Mouse (Mus musculus) megakaryocyte progenitor cell, adult 5-6 weeks (primary cell): ENCODE results near the gene Olfr1110. TPM values are rescaled to one million over a fixed set of nuclear protein-coding genes. Genes with fewer than 3 reads are reported as not detected.
"Not testable (repeated sequence)": the region's sequence is repeated elsewhere in the genome, so short reads cannot be mapped to it uniquely, and the experiment has no call there.

Source experiments
- ATAC-seq: replicated peaks from 2 replicates; pipeline ENCODE4 v1.8.0; 2016; ENCODE audit warnings: mild to moderate bottlenecking, moderate TSS enrichment, inconsistent platforms; ENCODE audit not compliant: poor library complexity
- total RNA-seq, 2 experiments: library from RNA; stranded (forward) in 1 of 2; stranded (reverse) in 1 of 2; fragments of 157-497, 149-512 nt in 1 of 2; fragments of 200-1000 nt in 1 of 2; gene quantifications; 2 replicates each; pipeline versions ENCODE4 v1.2.3 to v1.2.4; 2015 to 2017

The Olfr1110 gene
- total RNA-seq (2015) (not detected in 2 replicates), total RNA-seq (2017) (not detected in 2 replicates)

DNA sequence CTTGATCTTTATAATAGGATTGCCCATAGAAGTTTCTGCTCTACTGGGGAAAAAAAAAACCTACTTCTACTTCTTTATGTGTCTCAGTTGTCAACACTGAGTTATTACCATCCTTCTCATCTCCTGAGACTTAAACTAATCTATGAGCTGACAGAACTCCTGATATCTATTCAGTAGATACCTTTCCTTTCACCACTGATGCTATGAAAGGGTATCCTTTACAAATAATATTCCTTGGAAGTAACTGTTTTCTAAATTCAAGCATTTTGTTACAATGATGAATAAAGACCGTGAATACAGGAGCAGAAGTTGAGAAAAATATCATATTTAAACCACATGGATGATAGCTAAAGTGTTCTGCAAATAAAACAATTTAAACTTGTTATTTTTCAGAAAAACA, at the start of gene Olfr1110:
TSS of gene Olfr1110 (minus strand) at position 101 of the 400 bp plus-strand sequence.
- ATAC-seq: no peak

DNA sequence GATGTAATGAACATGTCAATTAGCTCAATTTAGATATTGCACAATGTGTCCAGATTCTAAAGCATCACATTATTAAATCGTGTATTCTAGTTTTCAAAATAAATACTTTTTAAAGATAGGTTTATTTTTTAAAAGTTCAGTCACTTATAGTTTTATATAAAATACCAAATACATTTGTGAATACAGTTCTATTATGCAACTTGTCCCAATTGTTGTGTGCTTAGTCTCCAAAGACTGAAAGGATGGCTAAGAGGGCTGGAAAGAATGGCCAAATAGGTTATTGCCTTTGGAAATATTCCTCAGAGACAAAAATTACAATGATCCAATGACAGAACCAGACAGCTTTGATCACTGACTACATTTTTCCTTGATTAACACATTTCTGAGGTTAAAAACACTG, 47.4 kb upstream of the Olfr1110 start, which contains the start of gene Olfr1112:
TSS of gene Olfr1112 (plus strand) at position 301 of the 400 bp plus-strand sequence.
- ATAC-seq: no peak

DNA sequence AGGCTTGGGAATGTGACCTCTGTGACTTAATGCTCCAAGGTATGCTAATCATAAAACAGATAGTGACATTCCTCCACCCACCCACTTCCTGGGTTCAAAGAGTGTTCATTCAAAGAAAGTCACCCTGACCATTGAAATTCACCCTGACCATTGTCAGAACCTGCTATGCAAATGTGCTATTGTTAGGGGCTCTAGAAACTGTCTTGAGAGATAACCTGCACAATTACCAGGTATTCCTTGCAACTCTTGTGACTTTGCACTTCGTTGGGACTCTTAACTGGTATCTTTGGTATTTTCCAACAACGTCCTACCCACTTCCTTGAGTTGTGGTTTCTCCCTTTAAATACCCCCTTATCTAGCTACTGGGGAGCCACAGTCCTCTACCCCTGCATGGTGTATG, 27.6 kb upstream of the Olfr1110 start:
- ATAC-seq: not testable (repeated sequence)

DNA sequence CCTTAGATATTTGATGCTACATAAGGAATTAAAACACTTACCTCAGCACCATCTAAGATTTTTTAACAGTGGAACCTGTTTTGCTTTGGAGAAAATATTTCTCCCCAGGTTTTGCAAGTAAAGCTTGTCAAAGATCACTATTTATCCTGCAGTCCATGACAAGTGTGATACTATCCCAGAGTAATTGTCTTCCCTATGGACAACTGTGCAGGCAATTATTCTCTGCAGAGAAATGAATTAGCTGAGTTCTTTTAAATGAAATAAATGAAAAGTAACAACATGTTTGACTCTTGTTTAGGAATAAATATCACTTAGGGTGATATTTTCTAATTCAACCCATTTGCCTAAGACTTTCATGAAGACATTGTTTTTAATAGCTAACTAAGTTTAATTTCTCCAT, 12.4 kb upstream of the Olfr1110 start, which contains the start of gene Olfr1111:
TSS of gene Olfr1111 (minus strand) at position 101 of the 400 bp plus-strand sequence.
- no peak for ATAC-seq

DNA sequence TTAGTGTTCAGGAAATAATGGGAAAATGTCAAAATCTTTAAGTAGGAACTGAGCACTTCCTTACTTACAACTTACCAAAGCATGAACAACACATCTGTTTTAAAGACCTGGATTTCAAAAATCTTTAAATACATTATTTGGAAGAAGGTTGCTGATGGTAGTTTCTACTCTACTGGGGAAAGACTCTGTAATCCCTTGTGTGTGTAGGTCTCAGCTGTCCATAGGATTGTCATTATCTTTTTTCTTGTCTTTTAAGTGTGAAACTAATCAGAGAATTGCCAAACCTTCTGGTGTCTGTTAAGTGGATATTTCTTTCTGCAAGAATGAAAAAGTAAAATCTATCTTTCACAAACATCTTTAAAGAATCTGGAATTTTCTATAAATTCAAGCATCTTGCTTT, 25.6 kb downstream of the Olfr1110 start, which contains the start of gene Olfr259:
TSS of gene Olfr259 (minus strand) at position 101 of the 400 bp plus-strand sequence.
- ATAC-seq: no peak

DNA sequence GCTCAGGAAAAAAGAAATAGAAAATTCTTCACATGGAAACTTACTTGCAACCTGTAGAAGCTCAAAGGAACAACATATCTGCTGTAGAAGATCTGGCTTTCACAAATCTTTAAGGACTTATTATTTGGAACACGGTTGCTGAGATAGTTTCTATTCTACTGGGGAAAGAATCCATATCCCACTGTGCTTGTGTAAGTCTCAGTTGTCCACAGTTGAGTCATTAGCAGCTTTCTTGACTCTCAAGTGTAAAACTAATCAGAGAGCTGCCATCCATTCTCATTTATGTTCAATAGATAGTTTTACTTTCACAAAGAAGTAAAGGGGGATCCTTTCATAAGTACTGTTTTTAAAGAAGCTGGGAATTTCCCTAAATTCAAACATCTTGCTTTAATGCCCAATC, 44.2 kb downstream of the Olfr1110 start, which contains the start of gene Olfr1109:
TSS of gene Olfr1109 (minus strand) at position 101 of the 400 bp plus-strand sequence.
- no peak for ATAC-seq

Other genes with a start within 250 kb of the Olfr1110 start
- not detected in 2 replicates for gene Olfr1097, start 248.1 kb downstream of the Olfr1110 start, total RNA-seq (2015)
- not detected in 2 replicates for gene Olfr1097, start 248.1 kb downstream of the Olfr1110 start, total RNA-seq (2017)
- not detected in 2 replicates for gene Olfr1098, start 215.8 kb downstream of the Olfr1110 start, total RNA-seq (2015)
- not detected in 2 replicates for gene Olfr1098, start 215.8 kb downstream of the Olfr1110 start, total RNA-seq (2017)
- not detected in 2 replicates for gene Olfr1099, start 179.6 kb downstream of the Olfr1110 start, total RNA-seq (2015)
- not detected in 2 replicates for gene Olfr1099, start 179.6 kb downstream of the Olfr1110 start, total RNA-seq (2017)
- not detected in 2 replicates for gene Olfr1100, start 160.3 kb downstream of the Olfr1110 start, total RNA-seq (2015)
- not detected in 2 replicates for gene Olfr1100, start 160.3 kb downstream of the Olfr1110 start, total RNA-seq (2017)
- not detected in 2 replicates for gene Olfr1101, start 149.1 kb downstream of the Olfr1110 start, total RNA-seq (2015)
- gene Olfr1101, start 149.1 kb downstream of the Olfr1110 start, total RNA-seq (2017): not detected in 2 replicates
- gene Olfr1102, start 141.9 kb downstream of the Olfr1110 start, total RNA-seq (2015): not detected in 2 replicates
- gene Olfr1102, start 141.9 kb downstream of the Olfr1110 start, total RNA-seq (2017): not detected in 2 replicates
- gene Olfr1104, start 113.2 kb downstream of the Olfr1110 start, total RNA-seq (2015): not detected in 2 replicates
- not detected in 2 replicates for gene Olfr1104, start 113.2 kb downstream of the Olfr1110 start, total RNA-seq (2017)
- gene Olfr1105, start 103.8 kb downstream of the Olfr1110 start, total RNA-seq (2015): not detected in 2 replicates
- not detected in 2 replicates for gene Olfr1105, start 103.8 kb downstream of the Olfr1110 start, total RNA-seq (2017)
- gene Olfr1106, start 88.0 kb downstream of the Olfr1110 start, total RNA-seq (2015): not detected in 2 replicates
- gene Olfr1106, start 88.0 kb downstream of the Olfr1110 start, total RNA-seq (2017): not detected in 2 replicates
- not detected in 2 replicates for gene Olfr1107, start 64.5 kb downstream of the Olfr1110 start, total RNA-seq (2015)
- not detected in 2 replicates for gene Olfr1107, start 64.5 kb downstream of the Olfr1110 start, total RNA-seq (2017)
- gene Olfr1109, start 44.3 kb downstream of the Olfr1110 start, total RNA-seq (2015): not detected in 2 replicates
- not detected in 2 replicates for gene Olfr1109, start 44.3 kb downstream of the Olfr1110 start, total RNA-seq (2017)
- gene Olfr259, start 25.7 kb downstream of the Olfr1110 start, total RNA-seq (2015): not detected in 2 replicates
- not detected in 2 replicates for gene Olfr259, start 25.7 kb downstream of the Olfr1110 start, total RNA-seq (2017)
- gene Olfr1111, start 12.3 kb upstream of the Olfr1110 start, total RNA-seq (2015): not detected in 2 replicates
- not detected in 2 replicates for gene Olfr1111, start 12.3 kb upstream of the Olfr1110 start, total RNA-seq (2017)
- gene Olfr1112, start 47.5 kb upstream of the Olfr1110 start, total RNA-seq (2015): not detected in 2 replicates
- gene Olfr1112, start 47.5 kb upstream of the Olfr1110 start, total RNA-seq (2017): not detected in 2 replicates
- not detected in 2 replicates for gene Olfr1113, start 68.7 kb upstream of the Olfr1110 start, total RNA-seq (2015)
- not detected in 2 replicates for gene Olfr1113, start 68.7 kb upstream of the Olfr1110 start, total RNA-seq (2017)
- not detected in 2 replicates for gene Olfr1115, start 107.7 kb upstream of the Olfr1110 start, total RNA-seq (2015)
- not detected in 2 replicates for gene Olfr1115, start 107.7 kb upstream of the Olfr1110 start, total RNA-seq (2017)
- gene Olfr1116, start 127.2 kb upstream of the Olfr1110 start, total RNA-seq (2015): not detected in 2 replicates
- gene Olfr1116, start 127.2 kb upstream of the Olfr1110 start, total RNA-seq (2017): not detected in 2 replicates
- gene Olfr1118, start 167.3 kb upstream of the Olfr1110 start, total RNA-seq (2015): not detected in 2 replicates
- gene Olfr1118, start 167.3 kb upstream of the Olfr1110 start, total RNA-seq (2017): not detected in 2 replicates
- not detected in 2 replicates for gene Olfr1120, start 214.5 kb upstream of the Olfr1110 start, total RNA-seq (2015)
- not detected in 2 replicates for gene Olfr1120, start 214.5 kb upstream of the Olfr1110 start, total RNA-seq (2017)
- gene Olfr1121, start 229.6 kb upstream of the Olfr1110 start, total RNA-seq (2015): not detected in 2 replicates
- not detected in 2 replicates for gene Olfr1121, start 229.6 kb upstream of the Olfr1110 start, total RNA-seq (2017)
- not detected in 2 replicates for gene Olfr1122, start 245.5 kb upstream of the Olfr1110 start, total RNA-seq (2015)
- gene Olfr1122, start 245.5 kb upstream of the Olfr1110 start, total RNA-seq (2017): not detected in 2 replicates